Mouse (Mus musculus) hindbrain, embryonic 11.5 days (tissue): Measurements from ENCODE around the gene Rassf6. TPM values are rescaled to one million over a fixed set of nuclear protein-coding genes. Genes with fewer than 3 reads are reported as not detected.

Experiments
- ATAC-seq: fragments of 200-750 bp; cut with Nextera tagmentation; 2 replicates; pipeline ENCODE4 v1.8.0; 2017; ENCODE audit warnings: mild to moderate bottlenecking, moderate TSS enrichment, moderate library complexity; ENCODE audit not compliant: low FRiP score
- DNase-seq: peaks from one replicate; pipeline ENCODE4 v3.0.0-alpha.2; 2015; ENCODE audit warnings: low spot score
- H3K27ac ChIP-seq: fragments of 300-500 bp; sonication (generic); 2 replicates; pipeline ENCODE4 v1.5.1; 2014; ENCODE audit warnings: mild to moderate bottlenecking, low read depth, low read length
- H3K27me3 ChIP-seq: fragments of 300-500 bp; sonication (generic); 2 replicates; pipeline ENCODE4 v1.6.1; 2014; ENCODE audit warnings: mild to moderate bottlenecking, low read length, moderate library complexity, mixed read lengths; ENCODE audit not compliant: control insufficient read depth, insufficient read depth
- H3K36me3 ChIP-seq: fragments of 300-500 bp; sonication (generic); 2 replicates; pipeline ENCODE4 v1.6.1; 2014; ENCODE audit warnings: mild to moderate bottlenecking, low read length, moderate library complexity, mixed read lengths; ENCODE audit not compliant: control insufficient read depth, insufficient read depth
- H3K4me1 ChIP-seq: fragments of 300-500 bp; sonication (generic); replicated peaks from 2 replicates; pipeline ENCODE4 v1.6.1; 2014; ENCODE audit warnings: low read length, mixed read lengths; ENCODE audit not compliant: control insufficient read depth, insufficient read depth
- H3K4me2 ChIP-seq: fragments of 300-500 bp; sonication (generic); replicated peaks from 2 replicates; pipeline ENCODE4 v1.6.1; 2014; ENCODE audit warnings: mild to moderate bottlenecking, low read depth, low read length
- H3K4me3 ChIP-seq: fragments of 300-500 bp; sonication (generic); 2 replicates; pipeline ENCODE4 v1.5.1; 2014; ENCODE audit warnings: low read depth, low read length
- H3K9ac ChIP-seq: fragments of 300-500 bp; sonication (generic); 2 replicates; pipeline ENCODE4 v1.6.1; 2014; ENCODE audit warnings: low read depth, low read length
- H3K9me3 ChIP-seq: fragments of 300-500 bp; sonication (generic); 2 replicates; pipeline ENCODE4 v1.6.1; 2016; ENCODE audit warnings: low read length; ENCODE audit not compliant: control insufficient read depth
- WGBS: fragments of 180-500 bp; shearing (Covaris S2); extraction: QIAGEN DNeasy Blood & Tissue Kit; methylation state at CpG from one replicate; pipeline ENCODE4 v1.1.7; 2014; 5-methylcytosine and 5-hydroxymethylcytosine counted together
- polyA plus RNA-seq: library from polyadenylated mRNA; unstranded; fragments of >200 nt; fragmentation: Nextera tagmentation; extraction: Ambion mirVana; gene quantifications from 2 replicates; pipeline ENCODE4 v1.2.1, GENCODE M21; 2014

Gene Rassf6
- polyA plus RNA-seq, 1 experiment from 2014 or later = 1.2 TPM

DNA sequence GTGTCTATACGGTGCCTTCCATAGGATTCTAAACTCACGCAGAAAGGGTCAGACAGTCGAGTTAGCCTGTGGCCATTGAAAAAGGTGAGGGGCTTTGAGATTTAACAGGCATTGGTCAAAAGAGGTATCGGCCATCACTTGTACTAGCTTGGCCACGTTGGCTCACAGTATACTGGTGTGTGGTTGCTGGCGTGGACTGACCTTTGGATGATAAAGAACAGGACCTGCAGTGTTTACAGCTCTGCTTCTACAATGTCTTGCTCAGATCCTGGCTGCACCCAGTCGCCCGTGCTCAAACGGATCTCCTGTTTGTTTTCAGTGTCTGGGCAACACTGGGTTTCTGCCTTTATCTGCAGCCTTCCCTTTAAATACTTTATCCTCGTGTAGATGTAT lies 757 bp upstream of the Rassf6 start:
- Histone ChIP-seq H3K9ac (no peak overlapping the region), H3K4me2 (no peak overlapping the region), H3K27me3 (no peaks in the 10 kb centered on the region), H3K4me1 (no peaks in the 10 kb centered on the region), H3K4me3 (no peak overlapping the region), H3K27ac (no peak overlapping the region), H3K9me3 (no peaks in the 10 kb centered on the region), H3K36me3 (no peaks in the 10 kb centered on the region)
- ATAC-seq (no peak), DNase-seq (no peak)
- WGBS = 76% methylated on average over 10 of the region's 10 CpGs

- Histone ChIP-seq H3K9me3 (no peaks in the 10 kb centered on the region), H3K4me2 (no peak overlapping the region), H3K9ac (no peak overlapping the region), H3K4me1 (no peaks in the 10 kb centered on the region), H3K4me3 (no peak overlapping the region), H3K27ac (no peak overlapping the region), H3K27me3 (no peaks in the 10 kb centered on the region), H3K36me3 (no peaks in the 10 kb centered on the region)
- WGBS = 80% methylated on average over 7 of the region's 7 CpGs
- DNase-seq = no peak
- ATAC-seq = no peak
These were observed 5.6 kb downstream of the Rassf6 start for GRCm38 (mm10) chr5:90634885-90635284.

- H3K4me1 ChIP-seq = no peaks in the 10 kb centered on the region
- H3K36me3 ChIP-seq = no peaks in the 10 kb centered on the region
- no peak overlapping the region for H3K4me2 ChIP-seq
- DNase-seq (no peak), ATAC-seq (no peak)
- H3K9ac ChIP-seq = no peak overlapping the region
- 71% methylated on average over 1 of the region's 1 CpGs for WGBS
- H3K27me3 ChIP-seq = no peaks in the 10 kb centered on the region
- H3K9me3 ChIP-seq = no peaks in the 10 kb centered on the region
- no peak overlapping the region for H3K27ac ChIP-seq
- H3K4me3 ChIP-seq = no peak overlapping the region
These were observed 11.9 kb downstream of the Rassf6 start for GRCm38 (mm10) chr5:90628530-90628929.

DNA sequence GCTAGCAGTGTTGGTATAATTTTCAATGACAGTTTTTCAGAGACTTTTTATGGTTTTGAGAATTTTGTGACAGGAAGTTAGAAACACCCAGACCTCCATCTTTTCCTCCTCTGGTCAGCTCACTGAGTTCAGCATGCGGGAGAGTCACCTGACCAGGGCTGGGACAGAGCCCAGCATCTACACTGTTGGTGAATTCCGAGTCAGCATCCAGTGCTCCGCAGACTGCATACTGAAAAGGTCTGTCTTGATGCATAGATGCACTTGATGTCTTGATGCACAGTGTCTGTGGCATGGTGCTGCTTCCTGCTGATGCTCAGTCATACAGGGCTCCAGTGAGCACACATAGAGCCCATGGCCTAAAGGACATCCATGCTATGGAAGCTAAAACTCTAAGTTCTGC lies 12.4 kb downstream of the Rassf6 start:
- WGBS = 88% methylated on average over 3 of the region's 3 CpGs
- no peak overlapping the region for H3K27ac ChIP-seq
- no peaks in the 10 kb centered on the region for H3K36me3 ChIP-seq
- H3K4me1 ChIP-seq = no peaks in the 10 kb centered on the region
- no peak overlapping the region for H3K4me2 ChIP-seq
- ATAC-seq = no peak
- DNase-seq = no peak
- H3K27me3 ChIP-seq = no peaks in the 10 kb centered on the region
- no peak overlapping the region for H3K9ac ChIP-seq
- H3K4me3 ChIP-seq = no peak overlapping the region
- H3K9me3 ChIP-seq = no peaks in the 10 kb centered on the region

DNA sequence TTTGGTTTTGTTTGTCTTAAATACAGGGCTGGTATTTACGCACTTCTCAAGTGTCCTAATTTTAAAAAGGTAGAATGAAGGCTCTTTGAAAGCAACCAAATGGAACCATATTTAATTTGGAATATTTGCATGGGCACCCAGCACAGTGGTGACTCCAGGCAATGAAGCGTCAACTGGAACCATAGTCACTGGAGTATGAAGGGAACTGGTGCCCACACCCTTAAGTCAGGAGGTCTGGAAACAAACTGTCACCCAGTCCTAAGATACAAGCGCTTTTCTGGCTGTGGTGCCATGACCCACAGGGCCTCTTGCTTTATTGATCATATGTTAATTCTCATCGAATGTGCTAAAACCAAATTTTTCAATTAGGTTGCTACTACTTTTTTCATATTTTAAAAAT lies 13.0 kb downstream of the Rassf6 start:
- H3K36me3 ChIP-seq = no peaks in the 10 kb centered on the region
- ATAC-seq (no peak), DNase-seq (no peak)
- no peak overlapping the region for H3K4me2 ChIP-seq
- no peak overlapping the region for H3K4me3 ChIP-seq
- no peaks in the 10 kb centered on the region for H3K27me3 ChIP-seq
- 93% methylated on average over 4 of the region's 4 CpGs for WGBS
- H3K4me1 ChIP-seq = no peaks in the 10 kb centered on the region
- H3K9ac ChIP-seq = no peak overlapping the region
- H3K27ac ChIP-seq = no peak overlapping the region
- no peaks in the 10 kb centered on the region for H3K9me3 ChIP-seq

DNA sequence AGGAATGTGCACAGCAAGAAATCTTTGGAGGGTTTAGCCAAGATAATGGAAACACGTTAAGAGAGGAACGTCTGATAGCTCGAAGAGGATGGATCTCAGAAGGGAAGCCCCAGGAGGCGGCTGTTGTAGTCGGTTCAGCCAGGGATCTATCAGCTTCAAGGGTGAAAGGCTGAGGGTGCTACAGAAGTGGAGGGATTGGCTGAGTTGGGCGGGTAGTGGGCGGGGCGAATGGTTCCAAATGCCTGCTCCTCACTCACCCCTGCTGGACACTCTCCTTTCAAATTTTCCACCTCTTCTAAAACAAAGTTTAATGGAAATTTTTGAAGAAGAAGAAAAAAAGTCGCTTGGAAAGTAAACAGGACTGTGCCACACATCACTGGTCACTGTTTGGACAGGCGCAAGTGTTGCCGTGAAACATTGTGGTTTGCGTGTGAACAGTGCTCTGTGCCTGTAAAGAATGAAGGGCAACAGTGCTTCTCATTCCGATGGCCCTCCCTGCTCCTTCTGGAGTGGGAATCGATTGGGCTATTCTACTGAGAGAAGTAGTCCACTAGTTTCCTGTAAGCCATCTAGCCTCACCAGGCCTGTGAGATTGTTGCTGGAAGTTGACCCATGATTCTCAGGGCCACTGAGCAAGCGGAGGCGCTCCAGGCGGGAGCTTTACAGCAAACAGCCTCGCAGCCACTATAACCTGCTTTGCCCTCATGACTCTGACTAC lies 15.6 kb downstream of the Rassf6 start:
- DNase-seq = no peak
- H3K9me3 ChIP-seq = no peaks in the 10 kb centered on the region
- no peak overlapping the region for H3K4me3 ChIP-seq
- no peaks in the 10 kb centered on the region for H3K36me3 ChIP-seq
- ATAC-seq = no peak
- no peaks in the 10 kb centered on the region for H3K4me1 ChIP-seq
- WGBS = 79% methylated on average over 18 of the region's 18 CpGs
- no peak overlapping the region for H3K9ac ChIP-seq
- no peak overlapping the region for H3K27ac ChIP-seq
- H3K4me2 ChIP-seq = no peak overlapping the region
- no peaks in the 10 kb centered on the region for H3K27me3 ChIP-seq

- Histone ChIP-seq H3K27ac (no peak overlapping the region), H3K4me1 (no peaks in the 10 kb centered on the region), H3K4me2 (no peak overlapping the region), H3K4me3 (no peak overlapping the region), H3K9ac (no peak overlapping the region), H3K36me3 (no peaks in the 10 kb centered on the region), H3K27me3 (no peaks in the 10 kb centered on the region), H3K9me3 (no peaks in the 10 kb centered on the region)
- no peak for DNase-seq
- ATAC-seq = no peak
- WGBS = 81% methylated on average over 2 of the region's 2 CpGs
These were observed 17.2 kb downstream of the Rassf6 start for GRCm38 (mm10) chr5:90623209-90623608.

GRCm38 (mm10) chr5:90621726-90622125 lies 18.7 kb downstream of the Rassf6 start:
- Histone ChIP-seq H3K27me3 (no peaks in the 10 kb centered on the region), H3K4me2 (no peak overlapping the region), H3K4me3 (no peak overlapping the region), H3K4me1 (no peaks in the 10 kb centered on the region), H3K36me3 (no peaks in the 10 kb centered on the region), H3K9me3 (no peaks in the 10 kb centered on the region), H3K9ac (no peak overlapping the region), H3K27ac (no peak overlapping the region)
- no peak for DNase-seq
- WGBS = 96% methylated on average over 6 of the region's 6 CpGs
- no peak for ATAC-seq

DNA sequence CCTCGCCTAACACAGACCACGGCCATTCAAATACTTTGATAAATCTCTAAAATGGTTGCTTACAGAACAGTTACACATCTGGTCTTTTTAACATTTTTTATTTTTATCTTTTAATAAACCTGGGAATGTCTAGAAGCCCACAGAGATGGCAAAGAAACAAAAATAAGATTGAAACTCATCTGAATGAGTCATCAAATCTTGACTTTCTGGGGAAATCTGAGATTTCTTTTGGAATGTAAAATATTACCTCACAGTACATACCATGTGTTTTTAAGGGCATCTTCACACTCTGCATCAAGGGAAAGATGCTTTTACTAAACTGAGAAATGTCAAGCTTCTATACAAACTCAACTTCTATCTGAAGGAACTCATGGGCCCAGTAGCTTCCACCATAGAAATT lies 19.1 kb downstream of the Rassf6 start:
- Histone ChIP-seq H3K27me3 (no peaks in the 10 kb centered on the region), H3K9ac (no peak overlapping the region), H3K9me3 (no peaks in the 10 kb centered on the region), H3K27ac (no peak overlapping the region), H3K4me1 (no peaks in the 10 kb centered on the region), H3K36me3 (no peaks in the 10 kb centered on the region), H3K4me2 (no peak overlapping the region), H3K4me3 (no peak overlapping the region)
- WGBS = 95% methylated on average over 2 of the region's 2 CpGs
- no peak for DNase-seq
- ATAC-seq = no peak
